Mouse (Mus musculus) ES-E14 (cell line): ENCODE measurements around the gene Nuak1.
A peak's percentile ranks its signal among the peaks of the same experiment; 100 is the strongest.

Experiments used
- CHD2 ChIP-seq: IDR thresholded peaks from 2 replicates; pipeline ENCODE4 v1.6.1; 2014; ENCODE audit warnings: mild to moderate bottlenecking, low read depth, low read length, inconsistent platforms
- HCFC1 ChIP-seq: IDR thresholded peaks from 2 replicates; pipeline ENCODE4 v1.6.1; 2012; ENCODE audit warnings: low read length, inconsistent platforms, borderline replicate concordance; ENCODE audit not compliant: insufficient read depth
- MAFK ChIP-seq: IDR thresholded peaks from 2 replicates; pipeline ENCODE4 v1.6.1; 2014; ENCODE audit warnings: mild to moderate bottlenecking, low read depth, low read length, inconsistent platforms; ENCODE audit not compliant: insufficient read depth
- ZC3H11A ChIP-seq: IDR thresholded peaks from 2 replicates; pipeline ENCODE4 v1.6.1; 2012; ENCODE audit warnings: low read depth, mild to moderate bottlenecking, inconsistent platforms, low read length, borderline replicate concordance
- ZNF384 ChIP-seq: IDR thresholded peaks from 2 replicates; pipeline ENCODE4 v1.6.1; 2012; ENCODE audit warnings: low read depth, low read length, inconsistent platforms

DNA sequence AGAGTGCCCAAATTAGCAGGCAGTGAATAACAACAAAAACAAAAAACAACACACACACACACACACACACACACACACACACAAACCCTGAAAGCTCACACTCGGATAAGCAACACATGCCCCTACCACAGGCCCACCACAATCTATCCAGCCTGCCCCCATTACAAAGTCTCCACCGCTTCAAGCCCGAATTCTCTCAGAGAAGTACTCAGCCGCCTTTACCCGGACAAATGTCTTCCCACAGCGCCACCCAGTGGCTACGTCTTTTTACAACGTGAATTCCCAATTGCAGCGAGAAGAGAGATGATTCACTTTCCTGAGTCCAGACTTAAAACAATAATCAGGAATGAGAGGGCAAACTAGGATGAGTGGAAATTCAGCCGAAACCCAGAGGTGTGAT lies 10.3 kb upstream of the Nuak1 start:
- TF ChIP-seq ZC3H11A (peak; percentile 97), MAFK (no peak), HCFC1 (no peak), ZNF384 (no peak), CHD2 (no peak)
